Mouse (Mus musculus): ENCODE data around the gene Pou3f4. TPM values are rescaled to one million over a fixed set of nuclear protein-coding genes. Genes with fewer than 3 reads are reported as not detected.
"Not testable (repeated sequence)": the region's sequence is repeated elsewhere in the genome, so short reads cannot be mapped to it uniquely, and the experiment has no call there.

Gene Pou3f4
- total RNA-seq (2021) = not detected
- long read RNA-seq, experiment 1 = 0 reads
- long read RNA-seq, experiment 2 = 0 reads

- peak; percentile 1 for DNase-seq
Observed at GRCm38 (mm10) chrX:110814151-110814571, at the start of gene Pou3f4. Gene Pou3f4 (plus strand): TSS chrX:110814280.

GRCm38 (mm10) chrX:110765939-110766338 lies 48.1 kb upstream of the Pou3f4 start:
- no peak for DNase-seq

GRCm38 (mm10) chrX:110774807-110775206 lies 39.3 kb upstream of the Pou3f4 start:
- not testable (repeated sequence) for DNase-seq

- DNase-seq = no peak
Observed at GRCm38 (mm10) chrX:110802502-110802901, 11.6 kb upstream of the Pou3f4 start.

- no peak for DNase-seq
Observed at GRCm38 (mm10) chrX:110810001-110810578, 4.0 kb upstream of the Pou3f4 start.

GRCm38 (mm10) chrX:110810753-110811506 lies 3.1 kb upstream of the Pou3f4 start:
- no peak for DNase-seq

- DNase-seq = no peak
Observed at GRCm38 (mm10) chrX:110812071-110812470, 2.0 kb upstream of the Pou3f4 start.

GRCm38 (mm10) chrX:110813401-110813800 lies 679 bp upstream of the Pou3f4 start:
- DNase-seq = no peak

- no peak for DNase-seq
Observed at GRCm38 (mm10) chrX:110814592-110815548, 790 bp downstream of the Pou3f4 start.

- DNase-seq = no peak
Observed at GRCm38 (mm10) chrX:110815549-110815930, 1.5 kb downstream of the Pou3f4 start.

GRCm38 (mm10) chrX:110816609-110817008 lies 2.5 kb downstream of the Pou3f4 start:
- DNase-seq = no peak

GRCm38 (mm10) chrX:110817211-110817610 lies 3.1 kb downstream of the Pou3f4 start:
- DNase-seq = no peak

- no peak for DNase-seq
Observed at GRCm38 (mm10) chrX:110837450-110837849, 23.4 kb downstream of the Pou3f4 start.

GRCm38 (mm10) chrX:110851300-110851699 lies 37.2 kb downstream of the Pou3f4 start:
- DNase-seq = no peak
